Mouse (Mus musculus): ENCODE measurements at regions not wholly inside any gene's neighbourhood (a gene's known extent, or its start where the extent isn't known, plus 50 kb on each side); places are given as distances from the start of the nearest gene placed in this dataset.

- no peak overlapping the region for H3K27ac ChIP-seq (ENCODE audit: low read depth, low read length)
- 87% methylated on average over 8 of the region's 8 CpGs for WGBS
- DNase-seq (ENCODE audit: low spot score) = no peak
- H3K9ac ChIP-seq (ENCODE audit: low read length) = no peak overlapping the region
- no peaks in the 10 kb centered on the region for H3K4me1 ChIP-seq (replicated peaks; ENCODE audit: control insufficient read depth, insufficient read depth, low read length)
- H3K27me3 ChIP-seq (ENCODE audit: control insufficient read depth, insufficient read depth, low read length) = no peaks in the 10 kb centered on the region
- ATAC-seq (replicated peaks; ENCODE audit: low FRiP score) = no peak
- no peaks in the 10 kb centered on the region for H3K36me3 ChIP-seq (ENCODE audit: control insufficient read depth, insufficient read depth, low read length)
- no peaks in the 10 kb centered on the region for H3K9me3 ChIP-seq (ENCODE audit: control insufficient read depth, low read length)
- no peak overlapping the region for H3K4me2 ChIP-seq (ENCODE audit: low read depth, low read length, severe bottlenecking)
- H3K4me3 ChIP-seq (ENCODE audit: low read depth, low read length) = no peak overlapping the region
Measured at GRCm38 (mm10) chr9:95316726-95317125, 89.8 kb downstream of the Chst2 start.

DNA sequence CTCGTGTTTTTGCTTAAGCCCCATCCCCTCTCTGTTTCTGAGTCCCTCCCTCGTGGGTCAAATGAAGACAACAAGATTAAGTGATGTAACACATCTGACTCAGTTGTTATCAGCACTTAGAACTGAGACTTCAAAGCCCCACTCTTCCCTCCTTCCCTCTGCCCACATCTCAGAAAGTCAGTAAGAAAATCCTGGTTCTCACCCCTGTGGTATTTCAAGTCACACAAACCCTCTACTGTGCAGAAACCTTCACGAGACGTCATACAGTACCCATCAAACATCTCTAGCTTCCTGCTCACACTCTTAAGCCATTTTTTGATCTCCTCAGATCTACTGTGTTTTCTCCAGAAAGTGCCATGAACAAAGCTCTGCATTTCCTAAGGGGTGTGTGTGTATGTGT lies 91.4 kb downstream of the Chst2 start:
- Histone ChIP-seq H3K4me1 (replicated peaks; ENCODE audit: control insufficient read depth, insufficient read depth, low read length) (no peaks in the 10 kb centered on the region), H3K9ac (ENCODE audit: low read length) (no peak overlapping the region), H3K27me3 (ENCODE audit: control insufficient read depth, insufficient read depth, low read length) (no peaks in the 10 kb centered on the region), H3K9me3 (ENCODE audit: control insufficient read depth, low read length) (no peaks in the 10 kb centered on the region), H3K4me3 (ENCODE audit: low read depth, low read length) (no peak overlapping the region), H3K4me2 (ENCODE audit: low read depth, low read length, severe bottlenecking) (no peak overlapping the region), H3K27ac (ENCODE audit: low read depth, low read length) (no peak overlapping the region), H3K36me3 (ENCODE audit: control insufficient read depth, insufficient read depth, low read length) (no peaks in the 10 kb centered on the region)
- WGBS = 71% methylated on average over 4 of the region's 4 CpGs
- ATAC-seq (replicated peaks; ENCODE audit: low FRiP score) (no peak), DNase-seq (ENCODE audit: low spot score) (no peak)

- no peaks in the 10 kb centered on the region for H3K27me3 ChIP-seq (ENCODE audit: control insufficient read depth, insufficient read depth, low read length)
- no peak overlapping the region for H3K4me2 ChIP-seq (ENCODE audit: low read depth, low read length, severe bottlenecking)
- no peaks in the 10 kb centered on the region for H3K9me3 ChIP-seq (ENCODE audit: control insufficient read depth, low read length)
- H3K4me1 ChIP-seq (replicated peaks; ENCODE audit: control insufficient read depth, insufficient read depth, low read length) = no peaks in the 10 kb centered on the region
- DNase-seq (ENCODE audit: low spot score) (no peak), ATAC-seq (replicated peaks; ENCODE audit: low FRiP score) (no peak)
- no peaks in the 10 kb centered on the region for H3K36me3 ChIP-seq (ENCODE audit: control insufficient read depth, insufficient read depth, low read length)
- no peak overlapping the region for H3K9ac ChIP-seq (ENCODE audit: low read length)
- H3K27ac ChIP-seq (ENCODE audit: low read depth, low read length) = no peak overlapping the region
- 85% methylated on average over 3 of the region's 3 CpGs for WGBS
- H3K4me3 ChIP-seq (ENCODE audit: low read depth, low read length) = no peak overlapping the region
Measured at GRCm38 (mm10) chr9:95311671-95312070, 94.9 kb downstream of the Chst2 start.

GRCm38 (mm10) chr9:95289008-95289407 lies 117.5 kb downstream of the Chst2 start:
- H3K4me1 ChIP-seq (replicated peaks; ENCODE audit: control insufficient read depth, insufficient read depth, low read length) = no peaks in the 10 kb centered on the region
- no peak overlapping the region for H3K9ac ChIP-seq (ENCODE audit: low read length)

DNA sequence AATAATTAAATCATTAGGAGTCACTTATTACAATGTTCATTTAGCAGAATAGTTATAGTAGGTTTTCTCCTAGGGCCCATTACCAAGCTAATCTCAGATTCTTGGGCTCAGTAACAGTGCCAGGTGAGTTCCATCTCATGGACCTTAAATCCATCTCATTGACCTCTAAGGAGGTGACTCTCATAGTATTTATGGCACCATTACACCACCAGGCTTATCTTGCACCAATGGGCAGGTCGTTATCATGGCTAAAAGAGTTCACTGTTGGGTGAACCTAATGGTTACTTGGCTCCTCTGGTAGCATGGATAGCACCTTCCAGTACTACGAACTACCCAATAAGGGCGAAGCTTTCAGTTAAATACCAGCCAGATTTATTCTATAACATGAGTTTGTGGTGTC lies 123.5 kb downstream of the Chst2 start:
- no peak for DNase-seq (ENCODE audit: low spot score)

More at GRCm38 (mm10) chr9:95289008-95289407, 117.5 kb downstream of the Chst2 start:
- Histone ChIP-seq H3K27ac (ENCODE audit: low read depth, low read length) (no peak overlapping the region), H3K27me3 (ENCODE audit: control insufficient read depth, insufficient read depth, low read length) (no peaks in the 10 kb centered on the region), H3K36me3 (ENCODE audit: control insufficient read depth, insufficient read depth, low read length) (no peaks in the 10 kb centered on the region), H3K4me2 (ENCODE audit: low read depth, low read length, severe bottlenecking) (no peak overlapping the region), H3K9me3 (ENCODE audit: control insufficient read depth, low read length) (no peaks in the 10 kb centered on the region), H3K4me3 (ENCODE audit: low read depth, low read length) (no peak overlapping the region)
- DNase-seq (ENCODE audit: low spot score) (no peak), ATAC-seq (replicated peaks; ENCODE audit: low FRiP score) (no peak)

DNA sequence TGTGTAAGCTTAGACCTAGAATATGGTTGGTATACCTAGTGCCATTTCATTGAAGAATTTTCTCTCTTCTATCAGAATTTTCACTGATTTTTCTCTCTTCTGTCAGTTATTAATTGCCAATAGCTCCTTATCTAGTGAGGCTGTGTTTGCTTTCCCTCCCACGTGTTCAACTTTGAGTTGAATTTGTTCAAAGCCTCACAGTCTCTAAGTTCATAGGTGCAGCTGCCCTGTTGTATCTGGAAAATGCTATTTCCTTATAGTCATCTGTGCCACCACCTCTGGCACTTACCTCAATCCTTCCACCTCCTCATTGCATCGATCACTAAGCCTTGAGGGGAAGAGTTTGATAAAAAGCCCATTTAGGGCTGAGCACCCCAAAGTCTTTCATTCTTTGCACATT lies 124.0 kb downstream of the Chst2 start:
- Histone ChIP-seq H3K27ac (ENCODE audit: low read depth, low read length) (no peak overlapping the region), H3K4me2 (ENCODE audit: low read depth, low read length, severe bottlenecking) (no peak overlapping the region), H3K27me3 (ENCODE audit: control insufficient read depth, insufficient read depth, low read length) (no peaks in the 10 kb centered on the region), H3K4me1 (replicated peaks; ENCODE audit: control insufficient read depth, insufficient read depth, low read length) (no peaks in the 10 kb centered on the region), H3K9me3 (ENCODE audit: control insufficient read depth, low read length) (no peaks in the 10 kb centered on the region), H3K9ac (ENCODE audit: low read length) (no peak overlapping the region), H3K4me3 (ENCODE audit: low read depth, low read length) (no peak overlapping the region), H3K36me3 (ENCODE audit: control insufficient read depth, insufficient read depth, low read length) (no peaks in the 10 kb centered on the region)
- no peak for ATAC-seq (replicated peaks; ENCODE audit: low FRiP score)
- 89% methylated on average over 2 of the region's 2 CpGs for WGBS
- DNase-seq (ENCODE audit: low spot score) = no peak

More for the DNA sequence above, 123.5 kb downstream of the Chst2 start:
- H3K4me1 ChIP-seq (replicated peaks; ENCODE audit: control insufficient read depth, insufficient read depth, low read length) = no peaks in the 10 kb centered on the region
- no peaks in the 10 kb centered on the region for H3K36me3 ChIP-seq (ENCODE audit: control insufficient read depth, insufficient read depth, low read length)
- WGBS = 88% methylated on average over 3 of the region's 3 CpGs
- H3K27ac ChIP-seq (ENCODE audit: low read depth, low read length) = no peak overlapping the region
- H3K9ac ChIP-seq (ENCODE audit: low read length) = no peak overlapping the region
- no peak for ATAC-seq (replicated peaks; ENCODE audit: low FRiP score)
- no peak overlapping the region for H3K4me2 ChIP-seq (ENCODE audit: low read depth, low read length, severe bottlenecking)
- no peak overlapping the region for H3K4me3 ChIP-seq (ENCODE audit: low read depth, low read length)
- H3K27me3 ChIP-seq (ENCODE audit: control insufficient read depth, insufficient read depth, low read length) = no peaks in the 10 kb centered on the region
- no peaks in the 10 kb centered on the region for H3K9me3 ChIP-seq (ENCODE audit: control insufficient read depth, low read length)

All from forebrain, embryonic 11.5 days (tissue).